Mouse (Mus musculus) frontal cortex, postnatal 36 days (tissue): ENCODE results near the gene Srpk1.

Experiments used
- DNase-seq, 2 experiments: peaks; one replicate each; pipeline ENCODE4 v3.0.0; 2022; ENCODE audit warnings: low spot score in 2 of 2

Srpk1 gene

DNA sequence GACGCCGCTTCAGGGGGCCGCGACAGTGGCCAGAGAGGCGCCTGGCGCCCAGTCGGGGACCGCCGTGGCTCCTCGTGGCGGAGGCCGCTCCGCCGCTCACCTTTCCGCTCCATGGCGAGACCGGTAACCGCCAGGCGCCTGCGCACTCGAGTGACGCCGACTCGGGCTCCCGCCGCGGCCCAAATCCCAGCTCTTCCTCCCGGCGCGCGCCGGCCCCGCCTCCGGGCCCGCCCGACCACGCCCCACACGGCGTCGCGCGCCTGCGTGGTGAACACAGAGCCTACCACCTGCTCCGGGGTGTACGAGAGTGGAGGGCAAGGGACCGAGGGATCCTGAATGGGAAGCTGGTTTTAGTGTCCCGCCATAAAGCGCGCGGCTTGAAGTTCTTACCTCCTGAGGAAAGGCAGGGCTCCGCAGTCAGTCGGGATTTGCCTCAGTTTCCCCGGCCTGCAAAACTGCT, at the start of gene Srpk1:
Gene Srpk1 (minus strand): TSS at position 410 of the 460 bp plus-strand sequence.
- peak; percentile 87 to 89 for DNase-seq

GRCm38 (mm10) chr17:28659564-28659963, 37.1 kb upstream of the Srpk1 start:
- DNase-seq, result no peak

DNA sequence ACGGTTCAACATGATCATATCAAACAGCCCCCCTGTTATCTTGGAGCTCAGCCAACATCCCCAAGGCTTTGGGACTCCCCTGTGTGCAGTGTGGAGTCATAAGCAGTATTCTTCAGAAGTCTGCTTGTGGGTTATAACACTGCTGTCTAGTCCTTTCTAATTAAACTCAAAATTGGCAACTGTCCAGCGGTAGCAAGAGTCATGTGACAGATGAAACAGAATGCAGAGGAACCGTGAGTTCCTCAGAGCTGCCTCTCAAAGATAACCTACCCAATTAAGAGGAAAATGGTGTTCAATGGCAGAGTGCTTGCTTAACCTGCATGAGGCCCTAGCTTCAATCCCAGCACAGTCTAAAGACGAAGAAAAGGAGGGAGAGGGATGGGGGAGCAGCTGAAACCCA, 35.4 kb upstream of the Srpk1 start:
- no peak for DNase-seq

DNA sequence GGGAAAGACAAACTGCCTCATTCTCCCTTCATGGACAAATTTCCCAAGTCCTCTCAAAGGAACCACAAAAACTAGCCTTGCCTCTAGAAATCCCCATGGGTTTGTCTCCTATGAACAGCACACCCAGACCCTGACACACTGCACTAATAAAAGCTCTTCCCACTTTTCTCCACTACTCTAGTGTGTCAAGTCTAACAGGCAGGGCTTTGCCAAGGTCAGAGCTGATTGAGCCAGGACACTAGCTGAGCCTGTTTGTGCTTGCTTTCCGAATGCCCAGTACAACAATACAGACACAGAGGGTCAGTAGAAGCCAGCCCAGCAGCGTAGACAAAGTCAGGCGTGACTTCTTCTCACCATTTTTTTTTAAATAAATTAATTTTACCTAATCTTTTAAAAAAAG, 27.8 kb upstream of the Srpk1 start:
- DNase-seq, result no peak

- DNase-seq, result peak; percentile 60 to 76
Observed at GRCm38 (mm10) chr17:28648607-28649370, 26.3 kb upstream of the Srpk1 start.

GRCm38 (mm10) chr17:28646221-28646620, 23.7 kb upstream of the Srpk1 start:
- no peak for DNase-seq

DNA sequence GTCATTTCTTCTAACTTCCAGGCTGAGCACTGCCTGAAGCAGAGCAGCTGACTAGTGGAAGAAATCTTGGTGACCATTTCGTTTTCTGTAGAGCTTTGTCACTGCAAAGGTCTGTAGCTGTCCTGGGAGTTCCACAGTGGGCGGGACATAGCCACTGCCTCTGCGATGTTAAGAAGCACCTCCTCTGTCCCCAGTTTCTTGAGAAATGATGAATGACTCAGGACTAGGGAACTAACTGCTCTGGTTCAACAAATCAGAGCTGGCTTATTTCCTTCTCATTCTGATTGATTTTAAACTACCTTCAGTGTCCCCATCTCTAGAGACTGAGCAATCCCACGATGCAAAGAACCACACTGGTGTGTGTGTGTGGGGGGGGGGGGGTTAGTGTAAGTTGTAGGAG, 21.6 kb upstream of the Srpk1 start:
- DNase-seq, result no peak

- DNase-seq, result no peak
Observed at GRCm38 (mm10) chr17:28643697-28644096, 21.2 kb upstream of the Srpk1 start.

DNA sequence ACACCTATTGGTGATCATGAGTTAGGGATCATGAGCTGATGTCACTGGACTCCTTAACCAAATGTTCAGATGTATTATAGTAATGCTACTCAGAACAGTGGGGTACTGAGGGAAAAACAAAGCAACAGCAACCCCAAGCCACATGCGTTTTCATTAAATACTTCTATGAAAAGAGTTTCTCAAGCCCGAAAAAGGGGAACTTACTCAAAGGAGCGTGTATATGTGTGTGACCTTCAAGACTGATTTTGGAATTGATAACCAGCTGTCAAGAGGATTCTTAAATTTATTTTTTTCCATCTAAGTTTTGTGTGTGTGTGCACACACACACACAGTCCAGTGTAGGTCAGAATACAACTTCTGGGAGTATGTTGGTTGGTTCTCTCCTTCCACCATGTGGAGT, 17.6 kb upstream of the Srpk1 start:
- DNase-seq, result no peak

GRCm38 (mm10) chr17:28637711-28638690, 15.5 kb upstream of the Srpk1 start:
- peak; percentile 75 to 86 for DNase-seq

DNA sequence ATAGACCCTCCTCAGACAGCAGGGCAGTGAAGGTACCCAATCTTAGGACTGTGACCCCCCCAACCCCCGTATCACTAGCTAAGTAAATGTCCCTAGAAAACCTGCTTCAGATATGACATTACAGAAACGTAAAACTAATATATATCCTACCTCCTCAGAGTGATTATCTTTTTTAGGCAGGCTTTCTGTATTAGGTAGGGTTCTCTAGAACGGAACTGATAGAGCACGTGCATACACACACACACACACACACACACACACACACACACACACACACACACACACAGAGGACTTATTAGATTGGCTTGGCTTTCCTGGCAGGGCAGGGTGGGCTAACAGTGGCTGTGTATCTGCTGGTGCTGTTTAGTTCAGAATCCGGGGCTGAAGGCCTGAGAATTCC, 13.3 kb upstream of the Srpk1 start:
- DNase-seq, result no peak

GRCm38 (mm10) chr17:28629125-28629524, 6.6 kb upstream of the Srpk1 start:
- DNase-seq, result no peak

DNA sequence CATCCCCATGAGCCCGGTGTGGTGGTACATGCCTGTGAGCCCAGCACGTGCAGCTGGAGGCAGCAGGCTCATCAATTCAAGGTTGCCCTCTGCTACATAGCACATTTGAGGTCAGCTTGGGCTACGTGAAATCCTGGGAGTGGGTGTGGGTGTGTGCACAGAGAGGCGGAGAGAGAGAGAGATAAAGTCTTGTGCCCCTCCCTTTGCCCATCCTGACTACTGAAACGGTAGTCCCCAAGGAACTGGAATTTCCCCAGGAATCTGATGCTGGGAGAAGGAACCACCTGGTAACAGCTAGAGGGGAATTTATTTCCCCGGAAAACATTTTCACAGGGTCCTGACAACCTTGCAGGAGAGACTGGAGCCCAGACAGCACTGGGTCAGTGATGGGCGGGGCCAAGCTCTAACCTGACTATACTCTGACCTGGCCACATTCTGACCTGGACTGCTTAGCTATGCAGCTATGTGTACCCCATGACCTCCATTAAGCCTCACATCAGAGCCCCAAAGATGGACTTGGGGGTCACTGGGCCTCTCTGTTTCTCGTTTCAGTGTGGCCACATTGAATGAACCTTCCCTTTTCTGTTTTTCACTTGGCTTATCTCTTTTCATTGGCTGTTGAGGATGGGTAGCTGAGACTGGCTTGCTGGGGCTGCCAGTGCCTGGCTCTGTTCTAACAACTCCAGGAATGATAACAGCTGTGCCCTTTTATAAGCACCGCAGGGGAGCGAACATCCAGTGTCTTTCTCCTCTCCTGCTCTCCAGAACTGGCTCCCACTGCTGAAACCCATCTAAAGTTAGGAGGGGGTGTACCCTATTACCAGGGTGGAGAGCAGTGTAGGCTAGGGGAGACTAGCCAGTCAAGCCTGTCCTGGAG, 6.0 kb upstream of the Srpk1 start:
- no peak for DNase-seq

- DNase-seq, result peak in 1 of 2 experiments; percentile 81
Observed at GRCm38 (mm10) chr17:28626937-28627336, 4.4 kb upstream of the Srpk1 start.

GRCm38 (mm10) chr17:28625327-28625726, 2.8 kb upstream of the Srpk1 start:
- DNase-seq, result no peak

DNA sequence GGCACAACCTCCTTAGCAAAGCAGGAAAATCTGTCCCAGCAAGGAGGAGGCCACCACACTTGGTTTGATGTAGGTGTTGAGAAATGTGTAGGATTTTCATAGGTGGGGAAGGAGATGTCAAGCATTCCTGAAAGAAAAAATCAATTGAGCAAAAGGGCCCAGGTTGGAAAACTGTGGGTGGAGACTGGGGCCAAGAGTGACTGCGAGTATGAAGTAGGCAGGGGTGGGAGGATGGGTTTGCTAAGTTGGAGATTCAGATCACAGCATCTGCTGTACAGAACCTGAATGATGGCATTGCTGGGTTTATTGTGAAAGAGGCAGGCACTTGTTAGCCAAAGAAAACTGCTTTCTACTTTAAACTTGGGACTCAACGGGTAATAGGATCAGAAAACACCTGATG, 2.3 kb upstream of the Srpk1 start:
- peak in 1 of 2 experiments; percentile 55 for DNase-seq

- DNase-seq, result peak; percentile 45 to 60
Observed at GRCm38 (mm10) chr17:28621381-28622299, 869 bp downstream of the Srpk1 start.

DNA sequence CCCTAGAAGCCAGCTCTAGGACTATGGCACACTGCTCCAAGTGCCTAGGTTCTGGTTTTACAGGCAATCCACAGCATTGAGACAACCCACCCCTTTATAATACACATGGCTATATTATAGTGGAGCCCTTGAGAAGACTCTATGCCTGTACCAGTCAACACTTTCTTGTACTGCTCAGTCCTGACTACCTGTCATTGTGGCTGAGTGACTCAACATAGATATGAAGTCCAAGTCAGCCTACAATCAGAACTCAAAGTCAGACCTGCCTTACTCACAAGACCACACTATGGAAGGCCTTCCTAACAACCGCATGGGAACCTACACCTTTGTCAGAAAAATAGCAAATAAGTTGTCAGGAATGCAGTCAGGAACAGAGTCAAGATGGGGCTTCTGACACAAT, 3.7 kb downstream of the Srpk1 start:
- DNase-seq, result no peak

- no peak for DNase-seq
Observed at GRCm38 (mm10) chr17:28618124-28618523, 4.4 kb downstream of the Srpk1 start.

DNA sequence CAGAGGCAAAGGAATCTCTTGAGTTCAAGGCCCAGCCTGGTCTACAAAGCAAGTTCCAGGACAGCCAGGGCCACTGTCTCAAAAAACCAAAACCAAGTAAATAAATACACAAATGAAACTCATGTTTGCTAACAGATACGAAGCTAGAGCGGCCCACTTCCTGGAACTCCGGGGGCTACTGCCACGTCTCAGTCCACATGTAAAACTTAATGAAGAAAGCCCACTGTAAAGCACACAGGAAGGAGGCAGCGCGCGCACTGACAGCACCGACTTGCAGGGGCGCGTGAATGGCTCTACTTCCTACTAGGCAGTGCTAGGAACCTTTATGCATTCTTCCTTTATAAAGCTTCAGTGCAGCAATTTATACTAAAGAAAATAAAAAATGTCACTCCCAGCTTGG, 4.9 kb downstream of the Srpk1 start:
- DNase-seq, result no peak
